Mouse (Mus musculus) heart, adult 2 months (tissue): ENCODE results near the gene Chid1.

Experiments used
- CTCF ChIP-seq: fragments of 200-600 bp; IDR thresholded peaks from 2 replicates; pipeline ENCODE4 v1.8.1; 2022; ENCODE audit warnings: antibody characterized with exemption, mild to moderate bottlenecking, moderate library complexity
- POLR2A ChIP-seq: fragments of 200-500 bp; IDR thresholded peaks from 2 replicates; pipeline ENCODE4 v1.6.1; 2011; ENCODE audit warnings: mild to moderate bottlenecking, low read depth, low read length, control low read depth; ENCODE audit not compliant: insufficient read depth

DNA sequence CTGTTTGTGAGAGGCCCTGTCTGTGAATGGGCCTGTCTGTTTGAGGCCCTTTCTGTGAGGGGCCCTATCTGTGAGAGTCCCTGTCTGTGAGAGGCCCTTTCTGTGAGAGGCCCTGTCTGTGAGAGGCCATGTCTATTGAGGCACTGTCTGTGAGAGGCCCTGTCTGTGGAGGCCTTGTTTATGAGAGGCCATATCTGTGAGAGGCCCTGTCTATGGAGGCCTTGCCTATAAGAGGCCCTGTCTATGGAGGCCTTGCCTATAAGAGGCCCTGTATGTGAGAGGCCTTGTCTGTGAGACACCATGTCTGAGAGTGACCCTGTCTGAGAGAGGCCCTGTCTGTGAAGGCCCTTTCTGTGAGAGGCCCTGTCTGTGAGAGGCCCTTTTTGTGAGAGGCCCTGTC is 31.5 kb downstream of the Chid1 start:
- TF ChIP-seq CTCF: no peak
- TF ChIP-seq POLR2A: no peak
